Mouse (Mus musculus) forebrain, postnatal 0 days (tissue): ENCODE measurements at regions not wholly inside any gene's neighbourhood (a gene's known extent, or its start where the extent isn't known, plus 50 kb on each side); places are given as distances from the start of the nearest gene placed in this dataset.
A peak's percentile ranks its signal among the peaks of the same experiment; 100 is the strongest.

ENCODE experiments used
- ATAC-seq: fragments of 200-750 bp; cut with Nextera tagmentation; 2 replicates; pipeline ENCODE4 v1.8.0; 2017; ENCODE audit warnings: mild to moderate bottlenecking, moderate library complexity
- DNase-seq: peaks from one replicate; pipeline ENCODE4 v3.0.0-alpha.2; 2015
- H3K27ac ChIP-seq: fragments of 300-500 bp; sonication (generic); 2 replicates; pipeline ENCODE4 v1.5.1; 2014; ENCODE audit warnings: low read depth, mild to moderate bottlenecking, antibody characterized with exemption, low read length, moderate library complexity, mixed read lengths
- H3K27me3 ChIP-seq: fragments of 300-500 bp; sonication (generic); 2 replicates; pipeline ENCODE4 v1.6.1; 2014; ENCODE audit warnings: mild to moderate bottlenecking, low read length, mixed read lengths; ENCODE audit not compliant: insufficient read depth
- H3K36me3 ChIP-seq: fragments of 300-500 bp; sonication (generic); 2 replicates; pipeline ENCODE4 v1.6.1; 2014; ENCODE audit warnings: mild to moderate bottlenecking, moderate library complexity; ENCODE audit not compliant: insufficient read depth
- H3K4me1 ChIP-seq: fragments of 300-500 bp; sonication (generic); 2 replicates; pipeline ENCODE4 v1.6.1; 2014; ENCODE audit warnings: antibody characterized with exemption; ENCODE audit not compliant: insufficient read depth
- H3K4me2 ChIP-seq: fragments of 300-500 bp; sonication (generic); 2 replicates; pipeline ENCODE4 v1.6.1; 2014; ENCODE audit warnings: low read depth, mild to moderate bottlenecking, moderate library complexity
- H3K4me3 ChIP-seq: fragments of 300-500 bp; sonication (generic); 2 replicates; pipeline ENCODE4 v1.5.1; 2014; ENCODE audit warnings: low read depth, low read length, mixed read lengths
- H3K9ac ChIP-seq: fragments of 300-500 bp; sonication (generic); 2 replicates; pipeline ENCODE4 v1.6.1; 2014; ENCODE audit warnings: mild to moderate bottlenecking
- H3K9me3 ChIP-seq: fragments of 300-500 bp; sonication (generic); 2 replicates; pipeline ENCODE4 v1.6.1; 2016; ENCODE audit warnings: low read length
- CTCF ChIP-seq: sonication (generic); IDR thresholded peaks from 2 replicates; pipeline ENCODE4 v1.5.1; 2016; ENCODE audit warnings: antibody characterized with exemption, control low read depth, low read depth
- WGBS: fragments of 180-500 bp; shearing (Covaris S2); extraction: QIAGEN DNeasy Blood & Tissue Kit; methylation state at CpG from one replicate; pipeline ENCODE4 v1.1.7; 2014; 5-methylcytosine and 5-hydroxymethylcytosine counted together

- Histone ChIP-seq H3K9ac (no peak overlapping the region), H3K27me3 (no peaks in the 10 kb centered on the region), H3K36me3 (no peaks in the 10 kb centered on the region), H3K4me2 (no peak overlapping the region), H3K27ac (no peak overlapping the region), H3K9me3 (no peaks in the 10 kb centered on the region), H3K4me3 (no peak overlapping the region), H3K4me1 (no peaks in the 10 kb centered on the region)
- ATAC-seq (no peak), DNase-seq (no peak)
- whole genome bisulfite sequencing = 81% methylated on average over 4 of the region's 4 CpGs
- no peak for TF ChIP-seq CTCF
Measured at GRCm38 (mm10) chr3:149098764-149099163, 108.4 kb upstream of the Adgrl2 start.

GRCm38 (mm10) chr3:149097026-149097425, 106.7 kb upstream of the Adgrl2 start:
- H3K27me3 ChIP-seq = no peaks in the 10 kb centered on the region
- no peak for ATAC-seq
- no peaks in the 10 kb centered on the region for H3K9me3 ChIP-seq
- no peaks in the 10 kb centered on the region for H3K36me3 ChIP-seq
- H3K4me1 ChIP-seq = no peaks in the 10 kb centered on the region
- no peak overlapping the region for H3K27ac ChIP-seq
- 82% methylated on average over 4 of the region's 4 CpGs for WGBS
- TF ChIP-seq CTCF = no peak
- H3K4me2 ChIP-seq = no peak overlapping the region
- no peak overlapping the region for H3K9ac ChIP-seq
- DNase-seq = no peak
- H3K4me3 ChIP-seq = no peak overlapping the region

GRCm38 (mm10) chr3:149092649-149093048, 102.3 kb upstream of the Adgrl2 start:
- ATAC-seq = no peak
- Histone ChIP-seq H3K9me3 (no peaks in the 10 kb centered on the region), H3K36me3 (no peaks in the 10 kb centered on the region), H3K4me3 (no peak overlapping the region), H3K9ac (no peak overlapping the region), H3K27ac (no peak overlapping the region), H3K27me3 (no peaks in the 10 kb centered on the region; the same call in 1 of the 2 replicates), H3K4me1 (no peaks in the 10 kb centered on the region; the same call in none of the 2 replicates), H3K4me2 (no peak overlapping the region)
- DNase-seq = no peak
- TF ChIP-seq CTCF = no peak
- 15% methylated on average over 5 of the region's 5 CpGs for WGBS

GRCm38 (mm10) chr3:149090103-149090502, 99.7 kb upstream of the Adgrl2 start:
- no peak overlapping the region for H3K27ac ChIP-seq
- H3K4me2 ChIP-seq = no peak overlapping the region
- ATAC-seq (no peak; the same call in 1 of the 2 replicates), DNase-seq (no peak)
- no peaks in the 10 kb centered on the region for H3K36me3 ChIP-seq
- H3K9me3 ChIP-seq = no peaks in the 10 kb centered on the region
- H3K4me1 ChIP-seq = no peaks in the 10 kb centered on the region; the same call in none of the 2 replicates
- 76% methylated on average over 5 of the region's 5 CpGs for WGBS
- no peak for TF ChIP-seq CTCF
- no peaks in the 10 kb centered on the region; the same call in 1 of the 2 replicates for H3K27me3 ChIP-seq
- no peak overlapping the region for H3K9ac ChIP-seq
- H3K4me3 ChIP-seq = no peak overlapping the region

- peak; percentile 58; the same call in 1 of the 2 replicates for ATAC-seq
- no peaks in the 10 kb centered on the region for H3K36me3 ChIP-seq
- no peaks in the 10 kb centered on the region; the same call in 1 of the 2 replicates for H3K27me3 ChIP-seq
- H3K4me1 ChIP-seq = no peaks in the 10 kb centered on the region; the same call in none of the 2 replicates
- peak overlapping the region; percentile 38 for H3K9ac ChIP-seq
- peak; percentile 59 for DNase-seq
- 2% methylated on average over 16 of the region's 16 CpGs for WGBS
- peak overlapping the region; percentile 20 for H3K4me3 ChIP-seq
- TF ChIP-seq CTCF = no peak
- H3K9me3 ChIP-seq = no peaks in the 10 kb centered on the region
- no peak overlapping the region for H3K27ac ChIP-seq
- H3K4me2 ChIP-seq = peak overlapping the region; percentile 49
Measured at GRCm38 (mm10) chr3:149088621-149089128, 98.3 kb upstream of the Adgrl2 start.

- Histone ChIP-seq H3K36me3 (no peaks in the 10 kb centered on the region), H3K4me3 (no peak overlapping the region), H3K27me3 (no peaks in the 10 kb centered on the region; the same call in 1 of the 2 replicates), H3K9me3 (no peaks in the 10 kb centered on the region), H3K4me1 (no peaks in the 10 kb centered on the region; the same call in none of the 2 replicates), H3K4me2 (no peak overlapping the region), H3K27ac (no peak overlapping the region), H3K9ac (no peak overlapping the region)
- no peak for TF ChIP-seq CTCF
- 83% methylated on average over 8 of the region's 8 CpGs for WGBS
- no peak for DNase-seq
- ATAC-seq = no peak
Measured at GRCm38 (mm10) chr3:149087488-149087887, 97.1 kb upstream of the Adgrl2 start.

- Histone ChIP-seq H3K4me1 (no peaks in the 10 kb centered on the region; the same call in none of the 2 replicates), H3K36me3 (no peaks in the 10 kb centered on the region), H3K27ac (no peak overlapping the region), H3K27me3 (no peaks in the 10 kb centered on the region; the same call in 1 of the 2 replicates), H3K4me2 (no peak overlapping the region), H3K9me3 (no peaks in the 10 kb centered on the region), H3K9ac (no peak overlapping the region), H3K4me3 (no peak overlapping the region)
- WGBS = 61% methylated on average over 5 of the region's 5 CpGs
- no peak for DNase-seq
- ATAC-seq = no peak
- no peak for TF ChIP-seq CTCF
Measured at GRCm38 (mm10) chr3:149086704-149087103, 96.3 kb upstream of the Adgrl2 start.
